Mouse (Mus musculus) gastrocnemius, postnatal 10 days (tissue): ENCODE results near the gene Dis3l2. TPM values are rescaled to one million over a fixed set of nuclear protein-coding genes. Genes with fewer than 3 reads are reported as not detected.
A peak's percentile ranks its signal among the peaks of the same experiment; 100 is the strongest.

Experiments
- DNase-seq: peaks from one replicate; pipeline ENCODE4 v3.0.0; 2021; ENCODE audit warnings: mixed read lengths
- total RNA-seq, 2 experiments: library from RNA; stranded (reverse); gene quantifications; 2 replicates each; pipeline ENCODE4 v1.2.3; 2021

Dis3l2 gene
- total RNA-seq, 2 experiments from 2014 or later = 14.5 to 16.9 TPM

DNA sequence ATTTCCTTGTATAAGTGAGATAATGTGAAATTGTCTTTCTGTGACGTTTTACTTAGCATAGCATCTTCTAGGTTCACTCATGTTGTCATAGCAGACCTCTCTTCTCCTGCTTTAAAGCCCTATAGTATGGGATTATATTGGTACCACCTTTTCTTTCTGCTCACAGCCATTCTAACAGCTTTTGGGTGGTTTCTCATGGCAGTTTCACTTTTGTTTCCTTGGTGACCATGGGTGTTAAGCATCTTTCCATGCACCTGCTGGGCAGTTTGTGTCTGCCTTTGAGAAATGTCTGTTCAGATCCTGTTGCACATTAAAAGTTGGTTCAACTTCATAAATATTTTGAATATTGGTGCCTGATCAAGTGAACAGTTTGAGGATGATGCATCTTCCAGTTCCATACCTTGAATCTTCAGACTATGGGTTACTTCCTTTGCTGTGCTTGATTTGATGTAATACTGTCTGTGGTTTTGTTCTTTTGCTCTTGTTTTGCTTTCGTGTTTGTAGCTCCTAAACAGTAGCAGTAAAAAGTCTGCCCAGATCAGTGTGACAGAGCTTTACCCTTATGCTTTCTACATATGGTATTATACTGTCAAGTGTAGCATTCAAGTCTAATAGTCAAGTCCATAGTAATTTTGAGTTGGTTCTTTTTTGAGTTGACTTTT is 29.7 kb downstream of the Dis3l2 start:
- DNase-seq = no peak

DNA sequence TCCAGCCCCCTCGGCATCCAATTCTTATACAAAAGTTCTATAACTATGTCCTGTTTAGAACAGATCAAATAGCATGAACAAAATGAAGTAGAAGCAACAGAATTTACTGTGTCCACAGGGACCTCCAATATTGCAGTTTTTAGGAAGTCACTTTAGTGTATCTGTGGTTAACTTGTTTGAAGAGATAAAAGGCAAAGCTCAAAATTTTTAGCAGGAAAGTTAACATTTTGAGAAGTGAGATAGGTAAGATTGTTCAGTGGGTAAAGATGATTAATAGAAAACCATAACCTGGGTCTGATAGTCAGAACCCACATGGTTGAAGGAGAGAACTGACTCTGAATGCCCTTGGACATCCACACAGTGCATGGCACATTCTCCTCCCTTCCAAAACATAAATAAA is 32.8 kb downstream of the Dis3l2 start:
- DNase-seq = no peak

DNA sequence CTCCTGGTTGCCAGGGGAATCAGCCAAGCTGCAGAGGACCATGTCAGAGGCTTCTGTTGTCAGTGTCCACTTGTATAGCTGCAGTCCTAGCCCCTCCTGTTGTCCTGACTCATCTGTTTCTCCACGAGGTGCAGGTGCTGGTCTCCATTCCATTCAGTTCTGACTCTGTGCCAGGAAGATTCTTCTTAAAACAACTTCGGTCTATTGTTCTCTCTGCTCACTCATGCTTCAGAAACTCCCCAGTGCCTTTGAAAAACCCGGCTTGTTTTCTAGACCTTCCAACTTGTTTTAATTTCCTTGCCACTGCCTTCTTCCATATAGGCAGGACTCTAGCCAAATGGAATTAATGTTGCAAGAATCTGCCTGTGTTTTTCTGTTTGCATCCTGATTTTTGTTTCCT is 39.3 kb downstream of the Dis3l2 start:
- no peak for DNase-seq

DNA sequence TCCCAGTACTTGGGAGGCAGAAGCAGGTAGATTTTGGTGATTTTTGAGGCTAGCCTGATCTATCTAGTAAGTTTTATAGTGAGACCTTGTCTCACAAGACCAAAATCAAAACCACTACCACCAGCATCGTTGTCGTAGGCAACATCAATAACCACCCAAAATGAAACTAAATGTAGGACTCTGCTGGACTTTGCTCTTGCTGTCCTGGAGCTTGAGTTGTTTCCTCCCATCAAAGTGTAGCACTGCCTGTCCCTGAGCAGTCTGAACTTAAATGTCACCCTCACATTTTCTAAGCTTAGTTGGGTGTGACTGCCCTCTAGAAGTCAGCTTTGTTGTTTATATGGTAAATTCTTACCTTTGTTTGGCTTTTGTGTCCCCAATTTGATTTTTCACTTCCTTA is 43.4 kb downstream of the Dis3l2 start:
- no peak for DNase-seq

DNA sequence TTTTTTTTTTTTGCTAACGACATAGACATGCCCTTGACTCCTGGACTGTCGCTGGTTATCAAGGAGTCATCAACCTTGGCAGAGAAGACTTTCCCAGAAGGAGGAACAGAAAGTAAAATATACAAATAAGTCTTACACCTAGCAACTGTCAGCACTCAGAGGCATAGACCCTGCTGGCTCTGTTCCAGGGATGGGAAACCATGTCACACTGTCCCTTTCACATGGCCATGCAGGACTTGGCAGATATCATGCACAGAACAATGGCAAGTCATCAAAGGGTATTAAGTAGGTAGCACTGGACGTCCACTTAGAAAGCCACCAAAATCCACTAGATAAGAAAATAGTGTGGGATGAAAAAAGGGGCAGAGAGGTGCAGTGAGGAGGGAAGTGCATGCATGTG is 46.5 kb downstream of the Dis3l2 start:
- DNase-seq = no peak

DNA sequence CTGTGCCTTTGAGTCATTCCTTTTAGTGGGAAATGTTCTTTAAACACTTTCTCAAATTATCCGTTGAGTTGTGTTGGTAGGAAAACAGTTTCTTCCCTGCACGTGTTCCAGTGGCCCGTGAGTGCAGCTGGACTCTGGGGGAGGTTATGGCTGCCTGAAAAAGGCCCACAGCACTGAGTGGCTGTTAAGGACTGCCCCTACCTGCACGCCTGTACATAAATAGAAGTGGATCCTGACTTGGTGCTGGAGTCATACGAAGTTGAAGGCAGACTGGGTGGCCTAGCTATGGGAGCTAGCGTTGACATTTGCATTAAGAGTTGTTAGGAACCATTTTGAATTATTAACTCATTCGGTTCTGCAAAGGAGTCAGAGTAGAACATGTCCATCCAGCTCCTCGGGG is 49.8 kb downstream of the Dis3l2 start:
- DNase-seq = no peak

DNA sequence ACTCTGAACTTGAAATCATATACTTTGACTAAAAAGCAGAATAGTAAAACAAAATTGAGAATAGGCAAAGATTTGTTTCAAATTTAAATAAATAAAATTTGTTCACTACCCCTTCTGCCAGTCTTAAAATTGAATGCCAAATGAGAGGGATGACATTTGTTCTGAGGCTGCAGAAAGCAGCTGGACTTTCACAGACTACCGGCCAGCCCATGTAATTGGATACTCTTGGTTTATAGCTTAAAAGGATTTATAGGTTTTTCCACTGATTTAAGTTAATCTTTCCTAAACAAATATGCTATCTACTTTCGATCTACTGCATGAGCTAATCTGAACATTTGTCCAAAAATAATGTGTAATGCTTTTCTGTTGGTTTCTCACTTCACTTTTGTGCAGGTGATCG is 50.7 kb downstream of the Dis3l2 start:
- no peak for DNase-seq

DNA sequence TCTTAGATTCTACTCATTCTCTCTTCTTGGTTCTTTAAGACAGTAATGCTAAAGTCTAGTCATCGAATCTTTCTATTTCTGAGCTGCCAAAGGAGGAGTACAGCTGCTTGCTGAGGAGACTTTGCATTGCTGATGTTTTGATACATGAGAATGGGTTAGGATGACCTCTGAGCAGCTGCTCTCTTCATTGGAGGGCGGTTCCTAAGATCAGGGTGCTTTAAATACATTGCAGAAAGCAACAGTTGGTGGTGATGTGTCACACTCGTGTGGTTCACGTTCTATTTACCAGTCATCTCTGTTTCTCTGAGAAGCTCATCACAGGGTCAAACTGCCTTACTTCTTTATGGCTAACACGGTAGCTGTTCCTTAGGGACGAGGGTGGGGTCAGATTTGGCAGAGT is 54.5 kb downstream of the Dis3l2 start:
- peak; percentile 16 for DNase-seq

DNA sequence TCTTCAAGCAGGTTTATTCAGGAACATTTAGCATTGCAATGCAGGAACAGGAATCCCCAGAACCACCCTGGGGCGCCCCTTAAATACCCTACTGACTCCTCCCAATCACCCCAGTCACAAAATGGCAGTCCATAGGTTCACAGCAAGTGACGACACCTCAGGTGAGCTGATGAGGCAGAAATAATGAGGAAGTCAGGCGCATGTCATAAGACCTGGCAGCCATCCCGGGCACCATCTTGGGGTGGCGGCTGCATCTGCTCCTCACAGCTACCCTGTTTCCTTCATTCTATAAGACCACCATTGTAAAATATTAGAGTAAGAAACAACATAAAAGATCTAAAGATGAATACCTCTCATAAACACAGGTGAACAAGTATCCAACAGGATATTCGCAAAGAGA is 58.6 kb downstream of the Dis3l2 start:
- DNase-seq = no peak

DNA sequence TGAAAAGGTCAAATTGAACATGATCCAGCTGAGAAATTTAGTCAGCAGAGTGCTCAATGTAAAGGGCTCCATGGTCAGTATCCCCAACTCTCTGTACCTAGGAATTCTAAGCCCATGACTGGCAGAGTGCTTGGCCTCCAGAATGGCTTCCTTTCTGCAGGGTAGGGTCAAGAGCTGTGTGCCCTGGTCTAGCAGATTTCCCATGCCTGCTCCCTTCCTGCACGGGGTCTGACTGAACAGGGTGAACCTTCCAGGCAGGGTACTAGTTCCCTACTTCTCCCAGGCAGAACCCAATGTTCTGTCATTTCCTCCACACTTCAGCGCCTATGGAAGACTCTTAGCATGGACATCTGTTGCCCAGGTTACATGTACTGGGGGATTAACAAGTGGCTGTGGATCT is 97.6 kb downstream of the Dis3l2 start:
- DNase-seq = no peak

DNA sequence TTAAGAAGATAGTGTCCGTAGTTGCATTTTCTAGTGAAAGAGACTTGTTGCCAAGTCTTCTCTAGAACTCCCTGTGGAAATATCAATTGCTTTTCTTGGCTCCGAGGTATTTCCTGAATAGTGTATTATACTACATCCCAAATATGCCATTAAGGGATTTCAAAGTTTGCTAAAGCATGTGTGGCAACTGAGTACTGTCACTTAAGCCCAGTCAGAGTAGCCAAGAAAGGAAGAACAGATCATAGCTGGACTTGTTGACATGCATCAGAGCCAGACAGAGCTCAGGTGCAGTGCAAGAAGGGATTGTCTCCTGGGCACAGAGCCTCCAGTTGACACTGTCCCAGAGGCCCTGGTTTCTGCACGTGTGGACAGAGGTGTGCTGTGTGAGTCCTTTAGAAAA is 108.1 kb downstream of the Dis3l2 start:
- no peak for DNase-seq

DNA sequence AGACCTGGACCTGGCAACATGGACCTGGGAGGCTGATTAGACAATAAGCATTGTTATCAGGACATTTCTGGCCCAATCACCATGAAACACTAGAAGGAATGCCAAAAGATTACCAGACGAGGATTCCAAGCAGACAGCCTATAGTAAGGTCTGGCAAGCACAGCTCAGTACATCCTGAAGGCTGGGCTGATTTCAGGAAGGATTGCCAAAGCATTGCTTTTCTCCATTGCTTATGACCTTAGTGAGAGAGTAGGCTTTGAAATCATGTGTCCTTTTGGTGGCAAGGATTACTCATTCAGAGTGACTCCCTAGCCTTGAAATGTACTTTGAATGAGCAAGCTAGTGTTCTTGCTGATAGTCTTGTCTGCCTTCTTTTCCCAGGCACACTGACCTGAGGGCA is 118.7 kb downstream of the Dis3l2 start:
- DNase-seq = no peak

DNA sequence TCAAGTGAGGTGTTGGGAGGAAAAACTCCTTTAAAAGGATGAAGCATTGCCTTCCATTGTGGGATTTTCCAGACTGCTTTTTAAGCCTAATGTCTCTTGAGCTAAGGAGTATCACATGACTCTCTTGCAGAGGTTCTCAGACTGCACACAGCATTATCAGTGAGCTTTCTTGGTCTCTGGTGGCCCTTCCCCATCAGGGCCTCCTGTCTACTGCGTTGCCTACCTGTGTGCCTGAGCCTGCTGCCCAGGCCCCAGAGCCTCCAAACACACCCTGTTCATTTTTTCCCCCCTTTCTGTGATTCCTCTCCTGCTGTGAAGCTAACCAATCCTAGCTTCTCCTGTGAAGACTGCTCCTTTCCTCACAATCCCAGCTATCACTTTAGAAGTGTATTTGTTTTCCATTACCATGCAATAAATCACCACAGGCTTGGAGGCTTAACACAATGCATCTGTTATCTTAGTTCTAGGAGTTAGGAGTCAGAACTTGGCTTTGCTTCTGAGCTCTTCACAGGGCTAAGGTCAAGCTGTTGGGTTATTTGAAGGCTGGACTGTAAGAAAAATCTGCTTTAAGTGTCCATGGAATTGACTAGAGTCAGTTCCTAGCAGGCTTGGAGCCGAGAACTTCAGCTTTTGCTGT is 130.9 kb downstream of the Dis3l2 start:
- no peak for DNase-seq

DNA sequence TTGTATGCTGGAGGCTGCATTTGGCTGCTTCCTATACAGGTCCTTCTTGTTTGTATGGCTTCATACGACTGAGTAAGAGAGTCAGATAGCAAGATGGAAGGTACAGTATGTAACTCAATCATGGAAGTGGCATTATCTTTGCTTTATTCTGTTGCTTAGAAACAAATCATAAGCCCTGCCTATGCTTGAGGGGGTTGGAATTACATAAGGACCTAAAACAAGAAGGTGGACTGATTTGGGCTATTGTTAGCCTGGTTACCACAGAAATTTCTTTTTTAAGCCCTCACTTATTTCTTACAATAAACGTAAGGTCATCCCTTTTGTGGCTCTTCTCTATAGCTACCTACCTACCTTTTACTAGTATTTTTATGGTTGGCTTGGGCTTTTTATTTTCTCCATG is 131.4 kb downstream of the Dis3l2 start:
- no peak for DNase-seq

DNA sequence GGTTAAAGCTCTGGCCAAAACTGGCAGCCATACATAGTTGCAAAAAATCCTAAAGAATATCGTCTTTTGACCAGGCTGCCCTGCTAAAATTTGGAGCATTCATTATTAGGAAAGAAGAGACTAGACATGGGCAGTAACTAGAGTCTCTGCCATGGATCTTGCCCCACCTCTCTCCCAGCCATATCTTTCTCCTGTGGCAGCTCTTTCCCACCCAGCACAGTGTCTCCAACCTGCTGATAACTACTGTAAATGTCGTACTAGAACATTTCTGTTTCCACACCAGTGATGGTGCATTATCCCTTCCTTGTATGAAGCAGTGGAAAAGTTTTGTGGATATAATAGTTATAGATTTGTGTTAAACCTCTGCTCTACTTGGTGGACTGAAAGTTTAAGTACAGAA is 147.1 kb downstream of the Dis3l2 start:
- no peak for DNase-seq

DNA sequence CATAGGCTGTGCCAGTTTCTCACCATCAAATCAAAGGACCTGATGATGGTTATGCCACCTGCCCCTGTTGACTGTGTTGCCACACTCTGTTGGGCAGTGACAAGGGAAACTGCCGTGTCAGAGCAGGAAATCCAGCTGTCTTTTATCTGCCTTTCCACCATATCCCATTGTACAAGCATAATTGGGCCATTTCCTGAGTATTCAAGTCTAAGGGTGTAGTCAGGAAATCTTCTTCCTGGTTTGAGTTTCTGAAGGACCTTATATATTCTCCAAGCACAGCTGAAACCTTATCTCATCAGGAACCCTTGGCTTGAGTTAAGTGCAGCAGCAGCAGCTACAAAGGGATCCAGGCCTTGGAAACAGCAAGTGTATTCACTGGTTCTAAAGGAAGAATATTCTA is 155.3 kb downstream of the Dis3l2 start:
- DNase-seq = no peak

DNA sequence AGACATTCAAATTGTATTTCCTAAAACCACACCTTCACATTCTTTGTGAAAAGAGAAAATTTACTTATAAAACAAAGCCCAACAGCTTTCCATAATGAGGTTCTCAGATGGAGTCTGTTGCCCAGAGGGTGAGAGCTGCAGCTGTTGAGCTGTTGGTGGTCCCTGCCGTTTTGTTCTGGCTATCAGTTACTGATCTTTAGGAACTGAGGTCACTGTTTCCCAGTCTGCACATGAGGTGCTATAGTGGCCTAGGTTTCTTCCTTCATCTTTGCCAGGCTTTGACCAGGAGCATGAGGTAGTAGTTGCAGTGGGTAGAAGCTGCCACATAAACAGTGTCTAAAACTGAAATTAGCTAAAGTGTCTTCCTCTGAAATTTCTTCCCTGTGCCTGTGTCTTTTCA is 155.8 kb downstream of the Dis3l2 start:
- no peak for DNase-seq

DNA sequence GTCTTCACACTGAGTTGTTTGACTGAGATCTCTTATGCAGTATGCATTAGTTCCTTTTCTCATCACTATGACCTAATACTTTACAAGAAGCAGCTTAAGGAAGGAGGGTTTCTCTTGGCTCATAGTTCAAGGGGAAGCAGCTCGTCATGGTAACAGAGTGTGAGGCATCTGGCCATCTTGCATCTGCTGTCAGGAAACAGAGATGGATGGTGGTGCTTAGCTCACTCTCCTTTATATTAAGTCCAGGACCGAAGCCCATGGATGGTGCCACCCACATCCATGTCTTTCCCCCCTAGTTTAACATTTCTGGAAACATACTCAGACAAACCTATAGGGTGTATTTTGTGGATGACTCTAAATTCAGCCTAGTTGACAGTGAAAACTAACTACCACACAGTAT is 170.1 kb downstream of the Dis3l2 start:
- DNase-seq = no peak

DNA sequence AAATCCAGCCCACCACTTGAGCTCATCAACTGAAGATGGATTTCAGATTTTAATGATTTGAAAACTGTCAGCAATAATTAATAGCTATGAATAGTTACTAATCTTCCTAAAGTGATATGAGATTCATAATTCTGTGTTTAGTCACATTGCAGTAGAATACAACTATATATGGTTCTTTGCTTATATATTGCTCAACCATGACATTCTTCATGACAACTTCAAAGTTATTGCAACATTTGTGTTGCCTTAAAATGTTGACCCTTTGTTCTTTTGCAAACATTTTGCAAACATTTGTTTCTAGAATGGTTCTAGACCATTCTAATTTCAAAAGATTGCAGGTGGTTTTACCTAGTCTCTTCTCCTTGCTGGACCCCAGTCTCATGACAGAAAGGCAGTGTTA is 175.1 kb downstream of the Dis3l2 start:
- DNase-seq = no peak

DNA sequence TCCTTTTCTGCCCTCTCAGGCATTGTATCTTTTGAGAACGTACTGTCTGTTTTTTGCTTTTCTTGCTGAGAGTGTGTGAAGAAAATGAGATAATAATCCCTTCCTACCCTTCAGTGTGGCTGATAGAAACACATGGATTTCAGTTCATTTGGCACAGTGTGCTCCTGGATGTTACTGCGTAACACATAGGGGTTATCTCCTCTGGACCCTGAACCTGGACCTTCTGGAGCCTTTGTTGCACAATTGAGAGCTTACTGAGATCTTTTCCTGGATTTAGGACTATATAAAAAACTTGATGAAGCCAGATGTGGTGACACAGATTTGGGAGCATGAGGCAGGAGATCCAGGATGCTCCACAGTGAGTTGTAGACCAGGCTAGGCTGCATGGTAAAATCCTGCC is 175.9 kb downstream of the Dis3l2 start:
- no peak for DNase-seq

DNA sequence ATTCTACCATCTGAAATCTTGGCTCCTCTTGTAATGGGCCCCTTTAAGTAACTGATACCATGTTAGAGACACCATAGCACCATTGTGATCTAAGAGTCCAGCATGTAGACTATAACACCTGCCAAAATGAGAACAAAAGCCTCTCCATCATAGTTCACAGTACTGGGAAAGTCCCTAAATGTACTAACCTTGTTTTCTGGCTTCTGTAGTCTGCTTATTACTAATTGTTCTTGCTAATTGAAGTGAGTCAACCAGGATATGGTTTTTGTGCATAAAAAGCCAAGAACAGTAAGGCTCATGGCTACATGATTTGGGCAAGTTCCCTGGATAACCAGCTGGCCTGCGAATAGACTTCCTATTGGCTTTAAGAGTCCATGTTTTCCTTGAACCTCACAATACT is 183.5 kb downstream of the Dis3l2 start:
- DNase-seq = no peak

DNA sequence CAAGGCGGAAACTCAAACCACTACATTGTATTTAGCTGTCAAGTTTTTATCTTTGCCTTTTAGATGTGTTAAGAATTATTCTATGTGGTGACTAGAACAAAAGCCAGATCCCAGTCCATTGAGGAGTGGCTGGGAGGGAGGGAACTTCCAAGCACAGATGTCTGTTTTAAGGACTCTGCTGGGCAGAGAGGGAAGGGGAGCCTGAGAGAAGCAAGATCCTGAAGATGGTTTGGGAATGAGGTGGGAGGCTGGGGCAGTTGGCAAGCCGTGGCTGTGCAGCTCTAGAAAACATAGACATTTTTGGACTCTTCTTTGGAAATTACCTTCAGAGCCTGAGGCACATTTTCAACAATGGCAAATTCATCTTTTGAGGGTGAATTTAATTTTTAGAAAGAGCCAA is 208.9 kb downstream of the Dis3l2 start:
- DNase-seq = no peak

DNA sequence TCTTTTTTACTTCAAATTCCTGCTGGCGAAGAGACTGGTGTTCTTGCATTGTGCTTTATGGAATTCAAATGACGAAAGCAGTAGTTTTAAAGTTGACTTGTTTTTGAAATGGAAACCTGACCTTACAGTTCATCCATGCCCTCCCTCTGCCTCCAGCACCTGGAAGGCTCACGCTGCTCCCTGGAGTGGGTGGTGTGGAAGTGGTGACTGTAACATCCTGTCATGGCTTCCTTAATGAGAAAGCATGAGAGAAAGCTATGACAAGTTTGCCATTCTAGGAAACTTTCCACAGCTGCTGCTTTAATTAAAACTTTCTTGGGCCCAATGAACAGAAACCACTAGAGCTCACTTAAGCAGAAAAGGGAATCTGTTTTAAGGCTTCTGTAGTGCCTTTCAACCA is 210.3 kb downstream of the Dis3l2 start:
- no peak for DNase-seq

DNA sequence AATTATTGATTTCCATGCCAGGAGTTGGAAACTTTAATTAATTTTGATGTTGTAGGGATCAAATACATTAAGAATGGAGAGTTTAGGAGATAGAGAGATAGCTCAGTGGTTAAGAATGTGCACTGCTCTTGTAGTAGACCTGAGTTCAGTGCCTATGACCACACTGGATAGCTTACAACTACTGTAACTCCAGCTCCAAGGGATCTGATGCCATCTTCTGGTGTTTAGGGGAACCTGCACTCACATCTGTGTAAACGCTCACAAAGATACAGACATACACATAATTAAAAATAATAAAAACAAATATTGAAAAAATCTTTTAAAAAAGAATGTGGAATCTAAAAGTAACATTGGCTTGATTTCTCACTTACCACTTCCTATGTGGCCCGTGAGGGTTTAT is 211.1 kb downstream of the Dis3l2 start:
- no peak for DNase-seq
